Mouse (Mus musculus) MEL (cell line): Measurements from ENCODE around the gene Serinc5.

Experiments used
- CHD2 ChIP-seq: IDR thresholded peaks from 2 replicates; pipeline ENCODE4 v1.6.1; 2011; ENCODE audit warnings: low read length, improper control_type of control experiment
- CTCF ChIP-seq, 3 experiments: IDR thresholded peaks in 2 of 3; conservative IDR thresholded peaks in 1 of 3; 2 replicates each; pipeline ENCODE4 v1.5.1; 2011 to 2012; ENCODE audit warnings: low read length in 3 of 3, low read depth in 2 of 3, mild to moderate bottlenecking in 2 of 3, improper control_type of control experiment in 1 of 3, inconsistent platforms in 1 of 3, mixed read lengths in 1 of 3, moderate library complexity in 1 of 3; ENCODE audit not compliant: control insufficient read depth in 1 of 3, insufficient read depth in 1 of 3, poor library complexity in 1 of 3, severe bottlenecking in 1 of 3
- EP300 ChIP-seq, 2 experiments: IDR thresholded peaks; 2 replicates each; pipeline ENCODE4 v1.6.1; 2011; ENCODE audit warnings: improper control_type of control experiment in 2 of 2, low read length in 2 of 2, low read depth in 1 of 2, mild to moderate bottlenecking in 1 of 2
- MAFK ChIP-seq: IDR thresholded peaks from 2 replicates; pipeline ENCODE4 v1.6.1; 2011; ENCODE audit warnings: low read depth, mild to moderate bottlenecking, low read length, improper control_type of control experiment, borderline replicate concordance
- MAX ChIP-seq: IDR thresholded peaks from 2 replicates; pipeline ENCODE4 v1.6.1; 2011; ENCODE audit warnings: low read length, improper control_type of control experiment
- POLR2A ChIP-seq, 2 experiments: IDR thresholded peaks; 2 replicates each; pipeline ENCODE4 v1.6.1; 2011 to 2012; ENCODE audit warnings: low read length in 2 of 2, mild to moderate bottlenecking in 2 of 2, control low read depth in 1 of 2, improper control_type of control experiment in 1 of 2, low read depth in 1 of 2, moderate library complexity in 1 of 2; ENCODE audit not compliant: control insufficient read depth in 1 of 2, insufficient read depth in 1 of 2, poor library complexity in 1 of 2

- TF ChIP-seq CTCF (IDR thresholded peaks at IDR 0.05 in 2 of 3, conservative IDR thresholded peaks at IDR 0.05 in 1 of 3; ENCODE audit: control insufficient read depth in 1 of 3, insufficient read depth in 1 of 3, low read depth in 2 of 3, low read length in 3 of 3, poor library complexity in 1 of 3, severe bottlenecking in 1 of 3) (no peak), MAFK (no peak), POLR2A (IDR thresholded peaks at IDR 0.05; ENCODE audit: control insufficient read depth in 1 of 2, insufficient read depth in 1 of 2, low read depth in 1 of 2, low read length in 2 of 2, poor library complexity in 1 of 2) (no peak), EP300 (IDR thresholded peaks at IDR 0.05; ENCODE audit: low read depth in 1 of 2, low read length in 2 of 2) (peak; percentile 13 to 53; a peak in 3 of 4 replicates), CHD2 (no peak), MAX (0 out of 2 replicates have a peak, but pooled peaks have one; percentile 37)
Measured at GRCm38 (mm10) chr13:92629509-92629908, 18.6 kb downstream of the Serinc5 start.
